Mouse (Mus musculus) hindbrain, embryonic 16.5 days (tissue): ENCODE results near the gene Cd37. TPM values are rescaled to one million over a fixed set of nuclear protein-coding genes. Genes with fewer than 3 reads are reported as not detected.

Experiments
- ATAC-seq: fragments of 200-750 bp; cut with Nextera tagmentation; 2 replicates; pipeline ENCODE4 v1.8.0; 2017; ENCODE audit warnings: moderate TSS enrichment, moderate library complexity
- H3K27ac ChIP-seq: fragments of 300-500 bp; sonication (generic); 2 replicates; pipeline ENCODE4 v1.5.1; 2014; ENCODE audit warnings: low read depth, mild to moderate bottlenecking, control low read depth, low read length, moderate library complexity
- H3K27me3 ChIP-seq: fragments of 300-500 bp; sonication (generic); replicated peaks from 2 replicates; pipeline ENCODE4 v1.6.1; 2014; ENCODE audit warnings: low read length; ENCODE audit not compliant: control insufficient read depth, insufficient read depth
- H3K36me3 ChIP-seq: fragments of 300-500 bp; sonication (generic); 2 replicates; pipeline ENCODE4 v1.6.1; 2014; ENCODE audit warnings: mild to moderate bottlenecking, low read length, moderate library complexity, mixed read lengths; ENCODE audit not compliant: control insufficient read depth, insufficient read depth
- H3K4me1 ChIP-seq: fragments of 300-500 bp; sonication (generic); 2 replicates; pipeline ENCODE4 v1.6.1; 2014; ENCODE audit warnings: low read depth, low read length; ENCODE audit not compliant: control insufficient read depth, insufficient read depth
- H3K4me2 ChIP-seq: fragments of 300-500 bp; sonication (generic); 2 replicates; pipeline ENCODE4 v1.6.1; 2014; ENCODE audit warnings: mild to moderate bottlenecking, low read length, control low read depth, moderate library complexity
- H3K4me3 ChIP-seq: fragments of 300-500 bp; sonication (generic); 2 replicates; pipeline ENCODE4 v1.5.1; 2014; ENCODE audit warnings: mild to moderate bottlenecking, low read length, control low read depth, moderate library complexity
- H3K9ac ChIP-seq: fragments of 300-500 bp; sonication (generic); 2 replicates; pipeline ENCODE4 v1.6.1; 2014; ENCODE audit warnings: low read depth, mild to moderate bottlenecking, control low read depth, low read length, moderate library complexity
- H3K9me3 ChIP-seq: fragments of 300-500 bp; sonication (generic); 2 replicates; pipeline ENCODE4 v1.6.1; 2014; ENCODE audit warnings: mild to moderate bottlenecking, low read length, moderate library complexity; ENCODE audit not compliant: control insufficient read depth
- WGBS: fragments of 180-500 bp; shearing (Covaris S2); extraction: QIAGEN DNeasy Blood & Tissue Kit; methylation state at CpG from one replicate; pipeline ENCODE4 v1.1.7; 2014; 5-methylcytosine and 5-hydroxymethylcytosine counted together
- polyA plus RNA-seq: library from polyadenylated mRNA; unstranded; fragments of >200 nt; fragmentation: Nextera tagmentation; extraction: Ambion mirVana; gene quantifications from 2 replicates; pipeline ENCODE4 v1.2.1, GENCODE M21; 2015

The Cd37 gene
- polyA plus RNA-seq, 1 experiment from 2014 or later = 1.3 TPM

- no peak for ATAC-seq
- no peaks in the 10 kb centered on the region for H3K9me3 ChIP-seq
- 87% methylated on average over 7 of the region's 7 CpGs for WGBS
- H3K4me3 ChIP-seq = no peak overlapping the region
- no peaks in the 10 kb centered on the region for H3K27me3 ChIP-seq
- H3K4me2 ChIP-seq = no peak overlapping the region
- H3K36me3 ChIP-seq = no peaks in the 10 kb centered on the region; the same call in 1 of the 2 replicates
- H3K27ac ChIP-seq = no peak overlapping the region
- H3K4me1 ChIP-seq = peaks cover 8% of the 10 kb centered on the region
- no peak overlapping the region for H3K9ac ChIP-seq
Observed at GRCm38 (mm10) chr7:45229459-45230203, 9.3 kb downstream of the Cd37 start.

GRCm38 (mm10) chr7:45229046-45229445 is 9.9 kb downstream of the Cd37 start:
- ATAC-seq = no peak

GRCm38 (mm10) chr7:45228548-45228947 is 10.4 kb downstream of the Cd37 start:
- ATAC-seq = no peak
- Histone ChIP-seq H3K27ac (no peak overlapping the region), H3K36me3 (peaks cover under 1% of the 10 kb centered on the region; the same call in 1 of the 2 replicates), H3K4me2 (no peak overlapping the region), H3K4me3 (no peak overlapping the region), H3K9me3 (no peaks in the 10 kb centered on the region), H3K4me1 (no peaks in the 10 kb centered on the region; the same call in 1 of the 2 replicates), H3K9ac (no peak overlapping the region), H3K27me3 (no peaks in the 10 kb centered on the region)
- 91% methylated on average over 18 of the region's 18 CpGs for WGBS

More at GRCm38 (mm10) chr7:45229046-45229445, 9.9 kb downstream of the Cd37 start:
- no peak overlapping the region for H3K9ac ChIP-seq
- H3K4me3 ChIP-seq = no peak overlapping the region
- H3K36me3 ChIP-seq = no peaks in the 10 kb centered on the region; the same call in 1 of the 2 replicates
- no peak overlapping the region for H3K27ac ChIP-seq
- H3K9me3 ChIP-seq = no peaks in the 10 kb centered on the region
- no peaks in the 10 kb centered on the region for H3K27me3 ChIP-seq
- WGBS = 95% methylated on average over 8 of the region's 8 CpGs
- H3K4me1 ChIP-seq = peaks cover 3% of the 10 kb centered on the region; the same call in 1 of the 2 replicates
- no peak overlapping the region for H3K4me2 ChIP-seq

- Histone ChIP-seq H3K4me3 (no peak overlapping the region), H3K27ac (no peak overlapping the region), H3K27me3 (no peaks in the 10 kb centered on the region), H3K36me3 (peaks cover 2% of the 10 kb centered on the region; the same call in 1 of the 2 replicates), H3K4me2 (no peak overlapping the region), H3K4me1 (no peaks in the 10 kb centered on the region), H3K9ac (no peak overlapping the region), H3K9me3 (no peaks in the 10 kb centered on the region)
- ATAC-seq = no peak
- WGBS = 92% methylated on average over 5 of the region's 5 CpGs
Observed at GRCm38 (mm10) chr7:45226421-45226820, 12.5 kb downstream of the Cd37 start.

- no peak overlapping the region for H3K27ac ChIP-seq
- no peaks in the 10 kb centered on the region for H3K9me3 ChIP-seq
- ATAC-seq = no peak
- H3K4me2 ChIP-seq = no peak overlapping the region
- H3K4me1 ChIP-seq = no peaks in the 10 kb centered on the region
- WGBS = 86% methylated on average over 7 of the region's 7 CpGs
- no peak overlapping the region for H3K9ac ChIP-seq
- no peak overlapping the region for H3K4me3 ChIP-seq
- no peaks in the 10 kb centered on the region for H3K27me3 ChIP-seq
- peaks cover 2% of the 10 kb centered on the region; the same call in 1 of the 2 replicates for H3K36me3 ChIP-seq
Observed at GRCm38 (mm10) chr7:45224826-45225225, 14.1 kb downstream of the Cd37 start.

- Histone ChIP-seq H3K4me1 (peaks cover 8% of the 10 kb centered on the region), H3K4me3 (no peak overlapping the region), H3K27me3 (no peaks in the 10 kb centered on the region), H3K36me3 (peaks cover 2% of the 10 kb centered on the region; the same call in 1 of the 2 replicates), H3K9ac (no peak overlapping the region), H3K27ac (no peak overlapping the region), H3K4me2 (no peak overlapping the region), H3K9me3 (no peaks in the 10 kb centered on the region)
- 96% methylated on average over 2 of the region's 2 CpGs for WGBS
- no peak for ATAC-seq
Observed at GRCm38 (mm10) chr7:45221680-45222079, 17.2 kb downstream of the Cd37 start.

- no peaks in the 10 kb centered on the region for H3K36me3 ChIP-seq
- under 1% methylated on average over 13 of the region's 13 CpGs for WGBS
Observed at GRCm38 (mm10) chr7:45216442-45217183, 22.3 kb downstream of the Cd37 start.

GRCm38 (mm10) chr7:45215673-45216441 is 23.1 kb downstream of the Cd37 start, which contains the start of gene Tead2:
Gene Tead2, plus strand, starts transcription at chr7:45215753.
- H3K9me3 ChIP-seq = no peaks in the 10 kb centered on the region
- no peaks in the 10 kb centered on the region for H3K36me3 ChIP-seq
- H3K4me3 ChIP-seq = peak within 1 kb of the TSS; percentile 51
- H3K27ac ChIP-seq = peak within 1 kb of the TSS; percentile 81
- H3K27me3 ChIP-seq = peaks cover 11% of the 10 kb centered on the region
- peak; percentile 62 for ATAC-seq
- peak within 1 kb of the TSS; percentile 74 for H3K9ac ChIP-seq
- peaks cover 20% of the 10 kb centered on the region for H3K4me1 ChIP-seq
- peak within 1 kb of the TSS; percentile 75 for H3K4me2 ChIP-seq
- WGBS = under 1% methylated on average over 53 of the region's 55 CpGs

More at GRCm38 (mm10) chr7:45216442-45217183, 22.3 kb downstream of the Cd37 start:
- Histone ChIP-seq H3K4me3 (peak overlapping the region; percentile 51), H3K27ac (peak overlapping the region; percentile 81), H3K4me1 (peaks cover 20% of the 10 kb centered on the region), H3K4me2 (peak overlapping the region; percentile 75), H3K27me3 (peaks cover 5% of the 10 kb centered on the region), H3K9me3 (no peaks in the 10 kb centered on the region), H3K9ac (peak overlapping the region; percentile 74)
- ATAC-seq = peak; percentile 72
